Mouse (Mus musculus): ENCODE results near the gene Tor1a. TPM values are rescaled to one million over a fixed set of nuclear protein-coding genes. Genes with fewer than 3 reads are reported as not detected.

Gene Tor1a
- polyA plus RNA-seq, 1 experiment from 2014 or later: 71.6 TPM

DNA sequence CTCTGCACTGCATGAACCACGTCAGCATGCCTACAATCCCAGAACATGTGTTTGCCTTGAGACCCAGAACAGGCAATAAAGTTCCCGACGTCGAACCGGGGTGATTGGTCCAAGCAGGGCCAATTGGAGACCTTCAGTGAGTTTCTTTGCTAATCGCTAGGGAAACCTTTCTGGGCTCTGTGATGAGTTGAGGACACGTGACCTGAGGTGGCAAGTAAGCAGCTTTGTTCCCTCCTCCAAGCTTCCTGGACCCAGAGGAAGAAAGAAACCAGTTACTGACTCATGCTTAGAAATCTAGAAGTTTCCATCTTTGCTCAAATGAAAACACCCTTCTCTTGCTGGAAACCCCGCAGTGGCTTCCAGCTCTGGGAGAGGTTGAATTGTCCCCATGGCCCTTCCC, 54.7 kb downstream of the Tor1a start:
- Histone ChIP-seq H3K27ac (ENCODE audit: low read depth) (peak overlapping the region; percentile 78; the same call in 1 of the 2 replicates), H3K4me2 (no peak overlapping the region), H3K4me3 (ENCODE audit: low read depth, low read length) (no peak overlapping the region), H3K9ac (no peak overlapping the region), H3K4me1 (ENCODE audit: insufficient read depth) (peaks cover 11% of the 10 kb centered on the region), H3K9me3 (ENCODE audit: low read depth, low read length) (no peaks in the 10 kb centered on the region), H3K36me3 (ENCODE audit: insufficient read depth) (no peaks in the 10 kb centered on the region), H3K27me3 (ENCODE audit: insufficient read depth, low read length) (no peaks in the 10 kb centered on the region)
- DNase-seq: no peak
- 81% methylated on average over 8 of the region's 8 CpGs for WGBS
- ATAC-seq (ENCODE audit: insufficient read depth): no peak
- TF ChIP-seq CTCF (IDR thresholded peaks at IDR 0.05; ENCODE audit: low read depth): no peak

DNA sequence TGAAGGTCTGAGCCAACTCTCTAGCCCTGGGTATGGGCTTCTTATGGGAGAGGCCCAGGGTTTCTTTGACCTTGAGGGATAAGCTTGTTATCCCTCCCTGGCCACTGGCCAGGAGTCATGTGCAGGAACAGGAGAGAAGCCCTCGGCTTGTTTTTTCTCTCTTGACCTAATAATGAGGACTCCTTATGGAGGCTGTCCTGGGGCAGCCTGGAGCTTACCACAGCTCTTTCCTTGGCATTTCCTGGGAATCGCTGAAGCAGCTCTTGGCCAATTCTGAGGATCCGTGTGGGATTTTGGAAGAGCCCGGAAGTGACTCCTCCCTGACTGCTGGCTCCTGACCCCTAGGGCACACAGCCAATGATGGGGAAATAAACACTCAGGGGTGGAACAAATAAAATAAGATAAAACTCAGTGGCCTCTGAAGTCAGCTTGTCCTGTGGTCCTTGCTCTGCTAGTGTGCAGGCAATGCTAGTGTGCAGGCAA, 55.4 kb downstream of the Tor1a start:
- H3K27me3 ChIP-seq (ENCODE audit: insufficient read depth, low read length): no peaks in the 10 kb centered on the region
- H3K9me3 ChIP-seq (ENCODE audit: low read depth, low read length): no peaks in the 10 kb centered on the region
- no peak for TF ChIP-seq CTCF (IDR thresholded peaks at IDR 0.05; ENCODE audit: low read depth)
- H3K4me2 ChIP-seq: no peak overlapping the region
- WGBS: 21% methylated on average over 4 of the region's 4 CpGs
- H3K27ac ChIP-seq (ENCODE audit: low read depth): peak overlapping the region; percentile 78
- peak; percentile 76 for ATAC-seq (ENCODE audit: insufficient read depth)
- peaks cover 11% of the 10 kb centered on the region for H3K4me1 ChIP-seq (ENCODE audit: insufficient read depth)
- DNase-seq: peak; percentile 91
- no peaks in the 10 kb centered on the region for H3K36me3 ChIP-seq (ENCODE audit: insufficient read depth)
- H3K9ac ChIP-seq: no peak overlapping the region
- no peak overlapping the region for H3K4me3 ChIP-seq (ENCODE audit: low read depth, low read length)

Other genes with a start within 250 kb of the Tor1a start
- gene 1700001O22Rik, start 164.3 kb downstream of the Tor1a start, polyA plus RNA-seq (2014; fragmentation: Nextera tagmentation; extraction: Ambion mirVana): 3.9 and 4.3 TPM in 2 replicates
- 88.3 and 96.0 TPM in 2 replicates for gene Ntmt1, start 160.1 kb downstream of the Tor1a start, polyA plus RNA-seq (2014; fragmentation: Nextera tagmentation; extraction: Ambion mirVana)
- 32.1 and 34.5 TPM in 2 replicates for gene Asb6, start 137.6 kb downstream of the Tor1a start, polyA plus RNA-seq (2014; fragmentation: Nextera tagmentation; extraction: Ambion mirVana)
- 15.7 and 15.9 TPM in 2 replicates for gene Prrx2, start 133.0 kb downstream of the Tor1a start, polyA plus RNA-seq (2014; fragmentation: Nextera tagmentation; extraction: Ambion mirVana)
- gene Ptges, start 38.1 kb downstream of the Tor1a start, polyA plus RNA-seq (2014; fragmentation: Nextera tagmentation; extraction: Ambion mirVana): 17.7 and 18.4 TPM in 2 replicates
- 41.0 and 41.8 TPM in 2 replicates for gene Tor1b, start 15.0 kb downstream of the Tor1a start, polyA plus RNA-seq (2014; fragmentation: Nextera tagmentation; extraction: Ambion mirVana)
- gene BC005624, start 14.3 kb upstream of the Tor1a start, polyA plus RNA-seq (2014; fragmentation: Nextera tagmentation; extraction: Ambion mirVana): 50.0 and 51.3 TPM in 2 replicates
- 11.1 and 12.4 TPM in 2 replicates for gene Usp20, start 14.3 kb upstream of the Tor1a start, polyA plus RNA-seq (2014; fragmentation: Nextera tagmentation; extraction: Ambion mirVana)
- 16.8 and 21.1 TPM in 2 replicates for gene Fnbp1, start 174.1 kb upstream of the Tor1a start, polyA plus RNA-seq (2014; fragmentation: Nextera tagmentation; extraction: Ambion mirVana)
- gene Gpr107, start 184.4 kb upstream of the Tor1a start, polyA plus RNA-seq (2014; fragmentation: Nextera tagmentation; extraction: Ambion mirVana): 23.6 and 24.9 TPM in 2 replicates